Mouse (Mus musculus) adrenal gland, adult 8-10 months (tissue): Measurements from ENCODE around the gene Hdlbp. TPM values are rescaled to one million over a fixed set of nuclear protein-coding genes. Genes with fewer than 3 reads are reported as not detected.
"Not testable (repeated sequence)": the region's sequence is repeated elsewhere in the genome, so short reads cannot be mapped to it uniquely, and the experiment has no call there.

Experiments used
- DNase-seq: peaks from one replicate; pipeline ENCODE4 v3.0.0; 2022
- total RNA-seq, 4 experiments: library from RNA; stranded (reverse); gene quantifications; 2 replicates each; pipeline ENCODE4 v1.2.4; 2022

Hdlbp gene
- 100 to 1,000 TPM; 299 to 422 (median 334) TPM for total RNA-seq

DNA sequence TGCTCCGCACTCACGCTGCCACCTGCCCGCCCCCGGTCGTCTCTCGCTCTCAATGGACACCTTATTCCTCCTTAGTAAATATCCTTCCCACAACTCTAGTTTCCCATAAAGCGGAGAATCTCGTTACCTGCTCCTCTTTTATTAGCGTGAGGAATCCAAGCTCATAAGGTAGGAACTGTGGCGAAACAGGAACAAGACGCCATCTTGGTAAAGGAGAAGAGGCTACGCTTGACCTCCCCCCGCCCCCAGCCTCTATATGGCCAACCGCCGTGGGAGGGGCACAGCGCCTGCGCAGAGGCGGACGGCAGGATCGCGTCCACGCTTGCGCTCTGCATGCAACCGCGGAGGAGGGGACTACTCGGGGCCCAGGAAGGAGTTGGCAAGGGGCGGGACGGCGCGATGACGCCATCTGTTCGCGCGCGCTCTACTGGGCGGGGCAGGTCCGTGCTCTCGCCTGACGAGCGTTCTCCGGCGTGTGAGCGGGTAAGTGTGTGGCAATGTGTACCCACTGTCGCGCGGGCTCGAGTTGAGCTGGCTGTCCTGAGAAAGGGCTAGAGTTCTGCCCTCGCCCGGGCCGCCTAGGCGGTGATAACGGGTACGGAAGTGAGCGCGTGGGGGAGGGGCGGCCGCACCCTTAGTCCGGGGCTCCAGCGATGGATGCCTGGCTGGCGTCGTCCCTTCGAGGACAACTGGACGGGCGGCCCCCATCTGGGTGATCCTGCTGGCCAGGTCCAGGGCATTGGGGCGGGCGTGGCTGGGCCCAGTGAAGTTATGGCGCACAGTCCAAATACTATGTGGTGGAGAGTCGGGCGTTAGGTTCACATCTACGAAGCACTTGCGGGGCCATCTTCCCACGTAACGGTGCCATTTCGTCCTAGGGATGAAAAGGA lies at the start of gene Hdlbp:
Hdlbp (minus strand) TSS at position 230 of the 890 bp plus-strand sequence.
- DNase-seq, result peak; percentile 99

DNA sequence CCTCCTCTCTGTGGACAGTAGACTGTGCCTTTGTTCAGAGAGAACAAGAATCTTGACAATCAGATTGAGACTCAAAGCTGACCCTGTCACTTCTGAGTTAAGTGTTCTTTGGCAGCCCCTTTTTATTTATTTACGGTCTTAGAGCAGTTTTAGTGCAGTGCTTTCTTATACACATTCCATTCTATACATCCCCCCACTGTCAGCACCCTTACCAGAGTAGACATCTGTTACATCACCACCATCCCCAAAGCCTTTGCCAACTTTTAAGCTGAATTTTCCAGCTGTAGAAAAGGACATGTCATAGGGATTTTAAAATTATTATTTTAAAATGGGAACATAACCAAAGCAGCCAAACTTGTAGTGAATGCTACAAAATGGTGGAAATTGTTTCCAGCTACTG lies 43.7 kb upstream of the Hdlbp start:
- DNase-seq, result no peak

DNA sequence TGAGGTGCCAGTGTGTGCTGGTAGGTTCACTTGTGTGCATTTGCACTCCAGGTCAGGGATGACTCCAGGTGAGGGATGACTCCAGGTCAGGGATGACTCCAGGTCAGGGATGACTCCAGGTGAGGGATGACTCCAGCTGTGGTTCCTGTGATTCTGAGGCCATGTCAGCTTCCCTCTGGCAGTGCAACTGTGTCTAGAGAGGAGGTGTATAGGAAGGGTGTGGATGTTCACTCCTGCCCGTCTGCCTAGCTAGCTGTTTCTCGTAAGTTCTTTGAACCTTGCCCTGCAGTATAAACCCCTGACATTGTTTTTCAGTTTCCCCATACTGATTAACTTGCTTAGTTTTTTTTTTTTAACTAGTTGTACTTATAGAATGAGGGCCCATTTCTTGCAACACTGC lies 42.9 kb upstream of the Hdlbp start:
- no peak for DNase-seq

- DNase-seq, result no peak
These were observed 34.6 kb upstream of the Hdlbp start for GRCm38 (mm10) chr1:93513221-93513620.

DNA sequence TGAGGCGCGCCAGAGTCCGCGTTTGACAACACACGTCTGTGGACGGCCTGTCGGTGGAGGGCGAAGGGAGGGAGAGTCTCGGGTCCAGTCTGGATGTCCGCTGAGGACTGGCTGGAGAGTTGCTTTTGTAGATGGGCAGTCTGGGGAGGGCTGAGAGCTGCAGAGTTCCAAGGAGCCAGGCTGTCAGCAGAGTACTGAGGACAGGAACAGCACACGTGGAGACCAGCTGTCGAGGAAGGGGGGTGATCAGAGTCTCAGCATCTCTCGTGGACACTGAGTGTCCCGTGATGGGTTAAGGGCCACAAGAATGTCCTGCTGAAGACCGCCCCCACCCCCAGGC lies 33.7 kb upstream of the Hdlbp start:
- no peak for DNase-seq

GRCm38 (mm10) chr1:93511585-93512350 lies 33.2 kb upstream of the Hdlbp start, which contains the start of gene Farp2:
Farp2 (plus strand) TSS chr1:93512079.
- peak; percentile 96 for DNase-seq

DNA sequence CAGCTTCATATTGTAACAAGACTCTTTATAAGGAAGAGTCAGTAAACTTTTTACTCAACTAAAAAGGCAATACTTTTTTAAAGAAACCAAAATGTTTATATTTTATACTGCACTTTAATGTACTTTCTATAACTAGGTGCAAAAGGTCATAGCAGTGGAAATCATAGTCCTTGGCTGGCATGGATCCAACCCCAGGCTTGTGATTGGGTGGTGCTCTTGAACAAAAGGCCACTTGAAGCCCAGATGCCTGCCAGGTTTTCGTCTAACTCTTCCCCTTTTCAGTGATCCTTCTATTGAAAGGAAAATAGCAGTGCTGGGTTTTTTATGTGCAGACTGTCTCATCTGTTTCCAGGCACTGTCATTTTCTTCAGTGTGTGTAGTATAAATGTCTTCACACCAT lies 30.0 kb upstream of the Hdlbp start:
- DNase-seq, result not testable (repeated sequence)

- no peak for DNase-seq
These were observed 28.5 kb upstream of the Hdlbp start for GRCm38 (mm10) chr1:93506944-93507676.

DNA sequence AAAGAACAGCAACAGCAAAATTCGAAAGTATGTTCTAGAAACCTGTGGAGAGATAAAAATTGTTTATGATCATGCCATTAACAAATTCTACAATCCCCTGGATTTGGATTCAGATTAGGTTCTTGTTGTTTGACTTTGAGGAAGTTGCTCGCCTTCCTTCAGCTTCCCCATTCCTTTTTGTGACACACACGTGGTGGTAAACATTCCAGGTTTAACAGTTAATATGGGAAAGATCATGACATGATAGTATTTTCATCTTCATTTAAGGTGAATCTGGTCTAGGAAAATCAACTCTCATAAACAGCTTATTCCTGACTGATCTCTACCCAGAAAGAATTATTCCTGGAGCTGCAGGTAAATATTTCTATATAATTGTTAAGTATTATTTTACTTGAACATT lies 16.7 kb upstream of the Hdlbp start:
- no peak for DNase-seq

- not testable (repeated sequence) for DNase-seq
These were observed 7.7 kb upstream of the Hdlbp start for GRCm38 (mm10) chr1:93486302-93486701.

GRCm38 (mm10) chr1:93479476-93480083 lies 965 bp upstream of the Hdlbp start:
- DNase-seq, result no peak

DNA sequence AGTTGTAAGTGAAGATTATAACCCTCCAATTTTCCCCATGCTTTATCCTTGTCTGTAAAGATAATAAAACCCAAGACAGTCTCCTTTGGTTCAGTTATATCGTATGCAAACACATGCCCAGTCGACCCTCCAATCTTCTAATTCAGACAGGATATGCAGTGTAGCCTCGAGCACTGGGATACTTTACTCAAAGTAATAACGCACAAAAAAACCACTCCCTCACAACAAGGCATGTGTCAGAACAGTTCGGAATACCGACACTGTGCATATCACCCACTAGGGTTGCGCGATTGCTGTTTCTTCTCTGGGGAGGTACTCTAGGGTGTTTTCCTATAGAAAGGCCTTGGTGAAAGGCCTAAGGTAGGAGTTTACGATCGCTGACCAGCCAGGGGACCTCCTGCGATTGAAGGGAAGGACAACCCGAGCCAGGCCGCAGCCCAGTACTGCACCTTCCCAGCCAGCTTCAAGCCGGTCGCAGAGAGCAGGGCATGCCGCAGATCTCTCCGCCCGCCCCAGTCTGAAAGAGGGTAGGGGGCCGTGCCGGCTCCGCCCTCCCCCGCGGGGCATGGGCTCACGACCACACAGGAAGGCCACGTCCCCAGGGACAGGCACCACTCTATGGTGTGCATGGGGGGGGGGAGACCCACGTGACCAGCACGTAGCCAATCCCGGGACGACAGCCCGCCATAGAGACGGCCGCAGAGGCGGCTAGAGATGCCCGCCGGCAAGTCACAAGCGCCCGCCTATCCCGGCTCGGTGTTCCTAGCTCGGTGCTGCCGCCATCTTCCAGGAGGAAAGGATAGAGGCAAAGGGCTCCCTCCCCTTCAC lies 643 bp downstream of the Hdlbp start:
- peak; percentile 98 for DNase-seq

GRCm38 (mm10) chr1:93475694-93476093 lies 2.9 kb downstream of the Hdlbp start:
- no peak for DNase-seq

GRCm38 (mm10) chr1:93468626-93469025 lies 10.0 kb downstream of the Hdlbp start:
- DNase-seq, result peak; percentile 60

DNA sequence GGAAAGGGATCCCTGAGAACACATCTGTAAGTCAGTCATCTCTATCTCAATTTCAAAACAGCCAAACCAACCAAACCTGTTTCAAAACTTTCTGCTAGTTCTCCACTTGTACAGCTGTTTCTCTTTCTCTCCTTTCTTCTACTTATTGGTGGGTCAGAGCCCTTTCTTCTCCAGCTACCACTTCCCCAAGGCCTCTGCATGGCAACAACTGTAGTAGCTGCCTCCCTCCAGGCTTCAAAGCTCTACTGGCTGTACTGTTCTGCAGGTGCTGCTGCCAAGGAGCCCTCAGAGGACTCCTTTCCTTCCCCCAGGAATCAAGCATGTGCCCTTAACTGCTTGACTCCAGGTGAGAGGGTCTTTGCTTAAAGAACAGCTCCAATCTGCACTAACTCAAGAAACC lies 12.9 kb downstream of the Hdlbp start:
- no peak for DNase-seq

DNA sequence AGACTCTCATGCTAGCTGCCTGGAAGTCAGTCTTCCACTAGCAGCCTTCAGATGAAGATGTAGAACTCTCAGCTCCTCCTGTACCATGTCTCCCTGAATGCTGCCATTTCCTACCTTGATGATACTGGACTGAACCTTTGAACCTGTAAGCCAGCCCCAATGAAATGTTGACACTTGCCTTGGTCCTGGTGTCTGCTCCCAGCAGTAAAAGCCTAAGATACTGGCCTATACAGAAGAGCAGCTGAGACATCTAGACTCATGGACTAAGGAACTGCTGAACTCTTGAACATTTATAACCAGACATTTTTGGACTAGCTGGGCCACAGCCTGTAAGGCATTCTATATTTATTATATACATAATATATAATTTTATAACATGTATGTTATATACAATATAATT lies 13.5 kb downstream of the Hdlbp start:
- no peak for DNase-seq

- DNase-seq, result no peak
These were observed 19.5 kb downstream of the Hdlbp start for GRCm38 (mm10) chr1:93459101-93459500.

GRCm38 (mm10) chr1:93458357-93458756 lies 20.3 kb downstream of the Hdlbp start:
- DNase-seq, result no peak

- DNase-seq, result peak; percentile 45
These were observed 24.8 kb downstream of the Hdlbp start for GRCm38 (mm10) chr1:93453721-93454255.

GRCm38 (mm10) chr1:93450118-93450517 lies 28.5 kb downstream of the Hdlbp start:
- not testable (repeated sequence) for DNase-seq

DNA sequence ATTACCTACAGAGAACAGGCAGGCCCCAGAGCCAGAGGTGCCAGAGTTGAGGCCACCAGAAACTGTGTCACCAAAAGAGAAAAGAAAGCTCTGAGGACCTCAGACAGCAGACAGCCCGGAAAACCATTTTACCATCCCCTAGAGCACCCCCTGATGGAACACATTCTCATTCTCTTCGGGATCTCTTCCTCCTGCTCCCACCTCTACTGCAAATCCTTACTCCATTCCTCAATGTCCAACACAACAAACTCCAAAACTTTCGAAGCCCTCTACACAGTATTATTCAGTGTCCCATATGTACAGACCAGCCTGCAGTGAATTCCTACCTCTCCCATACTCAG lies 32.8 kb downstream of the Hdlbp start:
- DNase-seq, result no peak
